ENCODE assay signal across 8 mouse cellular contexts in the genomic region with DNA sequence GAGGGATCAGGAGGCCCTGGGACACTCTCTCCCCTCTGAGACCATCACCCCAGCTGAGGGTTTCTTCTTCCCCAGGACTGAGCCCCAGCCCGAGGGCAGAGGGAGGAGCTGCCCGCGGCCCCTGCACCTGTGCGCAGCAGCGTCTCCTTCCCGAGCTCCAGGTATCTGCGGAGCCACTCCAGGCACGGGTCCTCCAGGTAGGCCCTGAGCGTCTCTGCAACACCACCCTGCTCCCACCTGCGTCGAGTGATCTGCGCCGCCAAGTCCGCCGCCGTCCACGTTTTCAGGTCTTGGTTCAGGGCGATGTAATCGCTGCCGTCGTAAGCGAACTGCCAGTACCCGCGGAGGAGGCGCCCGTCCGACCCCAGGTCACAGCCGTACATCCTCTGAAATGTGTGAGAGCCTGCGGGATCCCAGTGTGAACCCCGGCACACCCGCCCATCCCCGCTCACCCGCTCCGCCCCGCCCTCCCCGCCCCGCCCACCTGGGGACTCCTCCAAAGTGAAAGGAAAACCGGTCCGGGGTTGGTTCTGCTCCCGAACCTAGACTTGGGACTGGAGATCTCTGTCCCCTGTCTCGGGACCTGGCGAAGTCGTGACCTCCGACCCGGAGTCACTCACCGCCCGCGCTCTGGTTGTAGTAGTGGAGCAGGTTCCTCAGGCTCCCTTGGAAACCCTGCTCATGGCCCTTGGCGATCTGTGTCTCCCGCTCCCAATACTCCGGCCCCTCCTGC. TPM values are rescaled to one million over a fixed set of nuclear protein-coding genes. Genes with fewer than 3 reads are reported as not detected.
DNase-seq lines count a peak whose midpoint lies in the region; ATAC-seq and TF ChIP-seq lines count a peak whose summit lies in the region.

No protein-coding gene starts in this region.

- no peak for ATAC-seq in hindbrain, embryonic 14.5 days (ENCODE audit: low FRiP score)
- peak; percentile 69 for ATAC-seq in stomach, postnatal 0 days (ENCODE audit: low FRiP score, low TSS enrichment)

- H3K9ac ChIP-seq in hindbrain, embryonic 14.5 days = no peak overlapping the region
- no peak overlapping the region for H3K9ac ChIP-seq in stomach, postnatal 0 days (ENCODE audit: low read length)

- H3K4me1 ChIP-seq in brown adipose tissue, adult 24 weeks (ENCODE audit: control insufficient read depth, insufficient read depth, insufficient read length, low read length) = no peaks in the 10 kb centered on the region
- no peaks in the 10 kb centered on the region for H3K4me1 ChIP-seq in hindbrain, embryonic 14.5 days (replicated peaks; ENCODE audit: control insufficient read depth, insufficient read depth, low read length)
- H3K4me1 ChIP-seq in stomach, postnatal 0 days (replicated peaks; ENCODE audit: control insufficient read depth, insufficient read depth) = no peaks in the 10 kb centered on the region

- TF ChIP-seq CTCF in stomach, postnatal 0 days (IDR thresholded peaks at IDR 0.05; ENCODE audit: low read depth) = no peak
- no peak for TF ChIP-seq CTCF in left cerebral cortex, adult 2 months (IDR thresholded peaks at IDR 0.05)

- H3K36me3 ChIP-seq in hindbrain, embryonic 14.5 days (replicated peaks; ENCODE audit: control insufficient read depth, insufficient read depth) = no peaks in the 10 kb centered on the region
- H3K36me3 ChIP-seq in macrophage (ENCODE audit: inconsistent target) = no peaks in the 10 kb centered on the region
- no peaks in the 10 kb centered on the region for H3K36me3 ChIP-seq in stomach, postnatal 0 days (ENCODE audit: control insufficient read depth, insufficient read depth, low read length)

- WGBS in hindbrain, embryonic 14.5 days = 1% methylated on average over 45 of the region's 51 CpGs
- 5% methylated on average over 35 of the region's 51 CpGs for WGBS in macrophage (ENCODE audit: missing documents)
- 2% methylated on average over 42 of the region's 51 CpGs for WGBS in stomach, postnatal 0 days

- intact Hi-C loops in left cerebral cortex, adult 2 months (cut with DNase I) = no loop called here

- H3K79me2 ChIP-seq in macrophage (ENCODE audit: inconsistent target) = no peaks in the 10 kb centered on the region

- peak overlapping the region; percentile 17 for H3K4me2 ChIP-seq in hindbrain, embryonic 14.5 days (replicated peaks)
- peak overlapping the region; percentile 58 for H3K4me2 ChIP-seq in stomach, postnatal 0 days (replicated peaks; ENCODE audit: low read depth)

- no peak overlapping the region for H3K27ac ChIP-seq in brown adipose tissue, adult 24 weeks (replicated peaks; ENCODE audit: low read depth, low read length)
- H3K27ac ChIP-seq in hindbrain, embryonic 14.5 days = no peak overlapping the region
- no peak overlapping the region for H3K27ac ChIP-seq in macrophage
- H3K27ac ChIP-seq in stomach, postnatal 0 days (replicated peaks) = no peak overlapping the region
- no peak overlapping the region for H3K27ac ChIP-seq in left cerebral cortex, adult 2 months

- peak; percentile 8 for DNase-seq in adrenal gland, postnatal 10 days
- DNase-seq in adrenal gland, postnatal 25 days = no peak
- no peak for DNase-seq in hindbrain, embryonic 14.5 days (ENCODE audit: low spot score)
- peak; percentile 60 for DNase-seq in stomach, postnatal 0 days (ENCODE audit: low spot score)
- DNase-seq in left cerebral cortex, adult 2 months (ENCODE audit: extremely low spot score in 1 of 2, low spot score in 2 of 2) = no peak
- no peak for DNase-seq in layer of hippocampus, adult 8-10 months (ENCODE audit: low spot score in 2 of 2)

- H3K27me3 ChIP-seq in hindbrain, embryonic 14.5 days (ENCODE audit: control insufficient read depth, insufficient read depth, low read length) = peaks cover 82% of the 10 kb centered on the region
- H3K27me3 ChIP-seq in stomach, postnatal 0 days (ENCODE audit: control insufficient read depth, insufficient read depth, low read length) = peaks cover 9% of the 10 kb centered on the region; the same call in 1 of the 2 replicates

- no peak for TF ChIP-seq EP300 in stomach, postnatal 0 days (optimal IDR thresholded peaks at IDR 0.05)

- no peaks in the 10 kb centered on the region for H3K9me3 ChIP-seq in hindbrain, embryonic 14.5 days (ENCODE audit: control insufficient read depth, low read length)
- no peaks in the 10 kb centered on the region for H3K9me3 ChIP-seq in stomach, postnatal 0 days (ENCODE audit: control insufficient read depth, low read length)

- peak overlapping the region; percentile 67 for H3K4me3 ChIP-seq in brown adipose tissue, adult 24 weeks (ENCODE audit: insufficient read depth, low read depth, low read length)
- H3K4me3 ChIP-seq in hindbrain, embryonic 14.5 days (replicated peaks; ENCODE audit: low read length) = peak overlapping the region; percentile 11
- H3K4me3 ChIP-seq in macrophage (ENCODE audit: inconsistent target) = peak overlapping the region; percentile 23; the same call in 1 of the 2 replicates
- H3K4me3 ChIP-seq in stomach, postnatal 0 days (ENCODE audit: low read depth, low read length) = peak overlapping the region; percentile 52
- no peak overlapping the region for H3K4me3 ChIP-seq in left cerebral cortex, adult 2 months

RNA-seq across cellular contexts. Expression of a gene that starts 0.9 kb away (rescaled TPM):
- total RNA-seq in adrenal gland, postnatal 10 days (2021) = under 1 TPM in 1 of 2 experiments, not detected in 1; 0.33 TPM
- total RNA-seq in adrenal gland, postnatal 25 days (2021) = not detected in 2 replicates
- polyA plus RNA-seq in brown adipose tissue, adult 24 weeks (2012; ENCODE audit: insufficient read depth, insufficient read length, missing spikeins) = not detected in 2 replicates
- polyA plus RNA-seq in hindbrain, embryonic 14.5 days (2014; fragmentation: Nextera tagmentation; extraction: Ambion mirVana) = not detected in 2 replicates
- not detected for total RNA-seq in macrophage (2018; cell fraction: chromatin; rRNA removed)
- not detected for total RNA-seq in macrophage (2018; cell fraction: cytosol; rRNA removed)
- total RNA-seq in macrophage (2018; cell fraction: nucleus; rRNA removed) = 1 to 10 TPM in 1 of 26 experiments, not detected in 25; 1.0 TPM
- polyA plus RNA-seq in macrophage (2018) = not detected in 3 replicates
- polyA plus RNA-seq in stomach, postnatal 0 days (2015; fragmentation: Nextera tagmentation; extraction: Ambion mirVana) = 0.16 and 0.22 TPM in 2 replicates
- total RNA-seq in left cerebral cortex, adult 2 months (2021) = not detected
- not detected for total RNA-seq in layer of hippocampus, adult 8-10 months (2022)

RNA-seq across cellular contexts. Expression of a gene that starts 22.6 kb away (rescaled TPM):
- total RNA-seq in adrenal gland, postnatal 10 days (2021) = not detected
- not detected in 2 replicates for total RNA-seq in adrenal gland, postnatal 25 days (2021)
- polyA plus RNA-seq in brown adipose tissue, adult 24 weeks (2012; ENCODE audit: insufficient read depth, insufficient read length, missing spikeins) = not detected in 2 replicates
- polyA plus RNA-seq in hindbrain, embryonic 14.5 days (2014; fragmentation: Nextera tagmentation; extraction: Ambion mirVana) = not detected in 2 replicates
- not detected for total RNA-seq in macrophage (2018; cell fraction: chromatin; rRNA removed)
- total RNA-seq in macrophage (2018; cell fraction: cytosol; rRNA removed) = not detected
- not detected for total RNA-seq in macrophage (2018; cell fraction: nucleus; rRNA removed)
- polyA plus RNA-seq in macrophage (2018) = not detected in 3 replicates
- polyA plus RNA-seq in stomach, postnatal 0 days (2015; fragmentation: Nextera tagmentation; extraction: Ambion mirVana) = 0.04 TPM in 1 of 2 replicates, not detected in the other
- total RNA-seq in left cerebral cortex, adult 2 months (2021) = not detected
- not detected for total RNA-seq in layer of hippocampus, adult 8-10 months (2022)

RNA-seq across cellular contexts. Expression of a gene that starts 38.2 kb away (rescaled TPM):
- total RNA-seq in adrenal gland, postnatal 10 days (2021) = not detected
- not detected in 2 replicates for total RNA-seq in adrenal gland, postnatal 25 days (2021)
- polyA plus RNA-seq in brown adipose tissue, adult 24 weeks (2012; ENCODE audit: insufficient read depth, insufficient read length, missing spikeins) = not detected in 2 replicates
- not detected in 2 replicates for polyA plus RNA-seq in hindbrain, embryonic 14.5 days (2014; fragmentation: Nextera tagmentation; extraction: Ambion mirVana)
- not detected for total RNA-seq in macrophage (2018; cell fraction: chromatin; rRNA removed)
- not detected for total RNA-seq in macrophage (2018; cell fraction: cytosol; rRNA removed)
- not detected for total RNA-seq in macrophage (2018; cell fraction: nucleus; rRNA removed)
- not detected in 3 replicates for polyA plus RNA-seq in macrophage (2018)
- polyA plus RNA-seq in stomach, postnatal 0 days (2015; fragmentation: Nextera tagmentation; extraction: Ambion mirVana) = not detected in 2 replicates
- not detected for total RNA-seq in left cerebral cortex, adult 2 months (2021)
- total RNA-seq in layer of hippocampus, adult 8-10 months (2022) = under 1 TPM in 1 of 4 experiments, not detected in 3; 0.57 TPM

RNA-seq across cellular contexts. Expression of a gene that starts 46.0 kb away (rescaled TPM):
- not detected for total RNA-seq in adrenal gland, postnatal 10 days (2021)
- 0.58 TPM in 1 of 2 replicates, not detected in the other for total RNA-seq in adrenal gland, postnatal 25 days (2021)
- not detected in 2 replicates for polyA plus RNA-seq in brown adipose tissue, adult 24 weeks (2012; ENCODE audit: insufficient read depth, insufficient read length, missing spikeins)
- not detected in 2 replicates for polyA plus RNA-seq in hindbrain, embryonic 14.5 days (2014; fragmentation: Nextera tagmentation; extraction: Ambion mirVana)
- total RNA-seq in macrophage (2018; cell fraction: chromatin; rRNA removed) = 100 to 1,000 TPM in 1 of 26 experiments, 10 to 100 TPM in 21, 1 to 10 TPM in 4; 8.5 to 105 (median 39.0) TPM
- total RNA-seq in macrophage (2018; cell fraction: cytosol; rRNA removed) = 1 to 10 TPM in 11 of 26 experiments, under 1 TPM in 15; 0.23 to 4.8 (median 0.86) TPM
- 10 to 100 TPM in 22 of 26 experiments, 1 to 10 TPM in 4; 8.2 to 67.4 (median 19.8) TPM for total RNA-seq in macrophage (2018; cell fraction: nucleus; rRNA removed)
- 0.22 to 0.67 TPM in 2 of 3 replicates, not detected in the other for polyA plus RNA-seq in macrophage (2018)
- polyA plus RNA-seq in stomach, postnatal 0 days (2015; fragmentation: Nextera tagmentation; extraction: Ambion mirVana) = not detected in 2 replicates
- not detected for total RNA-seq in left cerebral cortex, adult 2 months (2021)
- total RNA-seq in layer of hippocampus, adult 8-10 months (2022) = under 1 TPM in 3 of 4 experiments, not detected in 1; 0.22 to 0.61 (median 0.28) TPM

Comparison
In these comparisons a context has a peak if more than half of its experiments do, and no peak if none do; other contexts are left out.
1. DNase-seq: peak in adrenal gland, postnatal 10 days (single experiment) and stomach, postnatal 0 days (single experiment); none in adrenal gland, postnatal 25 days (single experiment), hindbrain, embryonic 14.5 days (single experiment), left cerebral cortex, adult 2 months (0 of 2) and layer of hippocampus, adult 8-10 months (0 of 2).